Mouse (Mus musculus) G1E (cell line): ENCODE measurements around the gene R3hdm4. TPM values are rescaled to one million over a fixed set of nuclear protein-coding genes. Genes with fewer than 3 reads are reported as not detected.

Experiments
- ATAC-seq: 2 replicates; pipeline ENCODE4 v1.8.0; 2016; ENCODE audit warnings: mild to moderate bottlenecking; ENCODE audit not compliant: insufficient number of reproducible peaks, poor library complexity, low FRiP score, severe bottlenecking; ENCODE audit errors: extremely low read depth
- DNase-seq: peaks from one replicate; pipeline ENCODE4 v3.0.0; 2012; ENCODE audit warnings: low spot score
- H3K27me3 ChIP-seq: 2 replicates; pipeline ENCODE4 v1.6.1; 2012; ENCODE audit warnings: mild to moderate bottlenecking, low read length, inconsistent platforms; ENCODE audit not compliant: insufficient read depth
- H3K36me3 ChIP-seq: replicated peaks from 2 replicates; pipeline ENCODE3; 2012; ENCODE audit warnings: mild to moderate bottlenecking, inconsistent platforms
- H3K4me1 ChIP-seq: 2 replicates; pipeline ENCODE4 v1.6.1; 2012; ENCODE audit warnings: low read depth, low read length, inconsistent platforms, mixed read lengths; ENCODE audit not compliant: insufficient read depth
- H3K4me3 ChIP-seq: 2 replicates; pipeline ENCODE4 v1.5.1; 2012; ENCODE audit warnings: low read depth, mild to moderate bottlenecking, inconsistent platforms, low read length, moderate library complexity, mixed read lengths
- H3K9me3 ChIP-seq: replicated peaks from 2 replicates; pipeline ENCODE4 v1.6.1; 2012; ENCODE audit warnings: inconsistent platforms
- CTCF ChIP-seq: IDR thresholded peaks from 2 replicates; pipeline ENCODE4 v1.5.1; 2012; ENCODE audit warnings: low read depth, low read length, inconsistent platforms, mixed read lengths
- GATA1 ChIP-seq: IDR thresholded peaks from 2 replicates; pipeline ENCODE4 v1.6.1; 2012; ENCODE audit warnings: borderline replicate concordance, low read length, inconsistent platforms, mixed read lengths
- GATA2 ChIP-seq: IDR thresholded peaks from 2 replicates; pipeline ENCODE4 v1.6.1; 2012; ENCODE audit warnings: low read depth, low read length, inconsistent platforms, borderline replicate concordance
- POLR2AphosphoS5 ChIP-seq: IDR thresholded peaks from 2 replicates; pipeline ENCODE4 v1.6.1; 2012; ENCODE audit warnings: low read depth, low read length, inconsistent platforms; ENCODE audit not compliant: insufficient replicate concordance
- TAL1 ChIP-seq: conservative IDR thresholded peaks from 2 replicates; pipeline ENCODE4 v1.6.1; 2012; ENCODE audit warnings: low read depth, low read length, inconsistent platforms, mixed read lengths
- polyA plus RNA-seq: library from polyadenylated mRNA; stranded (reverse); fragments of >175 nt; gene quantifications from 2 replicates; pipeline ENCODE4 v1.2.3, GENCODE M21; 2012
- total RNA-seq, 2 experiments: library from RNA; stranded (forward) in 1 of 2; stranded (reverse) in 1 of 2; fragments of 200-1000 nt in 1 of 2; fragments of >200 nt in 1 of 2; fragmentation: Nextera tagmentation in 1 of 2; gene quantifications; 2 replicates each; pipeline ENCODE4 v1.2.3; 2014 to 2017

R3hdm4 gene
- total and polyA plus RNA-seq, 3 experiments: 35.8 to 203 (median 118) TPM

DNA sequence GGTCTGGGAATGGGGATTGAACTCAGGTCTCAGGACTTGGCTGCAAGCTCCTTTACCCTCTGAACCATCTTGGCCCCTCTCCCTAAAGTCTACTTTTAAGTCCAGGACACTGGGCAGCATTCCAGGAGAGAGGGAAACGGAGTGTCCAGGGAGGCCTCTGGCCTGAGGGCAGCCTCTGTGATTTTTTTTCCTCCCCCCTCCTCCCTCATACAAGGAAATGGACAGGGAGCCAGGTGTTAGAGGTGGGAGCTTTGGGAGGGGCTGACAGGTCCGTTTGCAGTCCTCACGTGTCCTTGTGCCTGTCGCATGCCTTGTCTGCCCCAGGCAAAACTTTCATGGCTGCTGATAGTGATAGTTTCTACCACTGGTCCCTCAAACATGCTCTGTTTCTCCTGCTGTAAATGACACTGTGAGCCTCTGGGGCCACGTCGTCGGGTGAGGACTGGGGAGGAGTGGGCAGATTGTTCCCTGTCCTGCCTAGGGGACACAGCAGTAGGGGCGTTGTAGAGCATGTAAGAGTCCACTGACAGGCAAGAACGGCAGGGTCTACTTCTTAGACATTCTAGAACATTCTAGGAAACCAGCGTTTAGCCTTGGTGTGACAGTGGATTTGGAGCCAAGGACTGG, 15.4 kb upstream of the R3hdm4 start:
- DNase-seq (no peak), ATAC-seq (no peak)
- Histone ChIP-seq H3K4me3 (no peak overlapping the region), H3K4me1 (peaks cover 96% of the 10 kb centered on the region), H3K27me3 (no peaks in the 10 kb centered on the region), H3K36me3 (peaks cover 100% of the 10 kb centered on the region), H3K9me3 (no peaks in the 10 kb centered on the region)
- TF ChIP-seq GATA2: no peak
- TF ChIP-seq GATA1: no peak
- no peak for TF ChIP-seq POLR2AphosphoS5
- no peak for TF ChIP-seq TAL1
- TF ChIP-seq CTCF: no peak

GRCm38 (mm10) chr10:79934794-79935569, 14.0 kb upstream of the R3hdm4 start:
- Histone ChIP-seq H3K4me1 (peaks cover 96% of the 10 kb centered on the region), H3K27me3 (no peaks in the 10 kb centered on the region), H3K36me3 (peaks cover 100% of the 10 kb centered on the region), H3K9me3 (no peaks in the 10 kb centered on the region), H3K4me3 (no peak overlapping the region)
- no peak for DNase-seq
- TF ChIP-seq TAL1: no peak
- no peak for TF ChIP-seq GATA1
- TF ChIP-seq GATA2: no peak
- TF ChIP-seq POLR2AphosphoS5: no peak
- no peak for TF ChIP-seq CTCF
- ATAC-seq: no peak; the same call in 1 of the 2 replicates

- Histone ChIP-seq H3K27me3 (no peaks in the 10 kb centered on the region), H3K9me3 (no peaks in the 10 kb centered on the region), H3K4me3 (peak overlapping the region; percentile 33; the same call in 1 of the 2 replicates), H3K36me3 (peaks cover 100% of the 10 kb centered on the region), H3K4me1 (peaks cover 96% of the 10 kb centered on the region)
- no peak for TF ChIP-seq GATA2
- TF ChIP-seq GATA1: no peak
- no peak for TF ChIP-seq TAL1
- no peak for TF ChIP-seq POLR2AphosphoS5
- ATAC-seq (no peak), DNase-seq (no peak)
Observed at GRCm38 (mm10) chr10:79934272-79934721, 13.3 kb upstream of the R3hdm4 start.

DNA sequence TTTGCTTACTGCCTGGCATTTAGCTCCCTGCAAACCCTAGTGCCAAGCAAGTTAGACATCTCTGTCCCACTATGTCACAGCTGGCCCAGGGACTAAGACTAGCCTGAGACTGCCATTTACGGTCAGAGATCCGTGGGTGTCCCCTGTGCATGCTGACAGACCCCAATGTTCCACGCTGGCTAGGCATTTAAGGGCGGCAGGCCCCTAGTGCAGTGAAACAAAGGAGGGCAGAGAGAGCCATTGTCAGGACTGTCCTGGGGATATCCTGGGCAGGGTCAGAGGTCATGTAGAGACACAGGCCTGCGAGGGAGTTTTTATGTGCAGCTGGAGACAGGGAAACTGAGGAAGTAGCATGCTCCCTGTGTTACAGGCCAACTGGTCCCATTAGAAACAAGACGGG, 12.9 kb upstream of the R3hdm4 start:
- TF ChIP-seq TAL1: no peak
- no peaks in the 10 kb centered on the region for H3K27me3 ChIP-seq
- ATAC-seq: no peak
- DNase-seq: no peak
- H3K4me1 ChIP-seq: peaks cover 96% of the 10 kb centered on the region
- no peak overlapping the region for H3K4me3 ChIP-seq
- peaks cover 98% of the 10 kb centered on the region for H3K36me3 ChIP-seq
- H3K9me3 ChIP-seq: no peaks in the 10 kb centered on the region

DNA sequence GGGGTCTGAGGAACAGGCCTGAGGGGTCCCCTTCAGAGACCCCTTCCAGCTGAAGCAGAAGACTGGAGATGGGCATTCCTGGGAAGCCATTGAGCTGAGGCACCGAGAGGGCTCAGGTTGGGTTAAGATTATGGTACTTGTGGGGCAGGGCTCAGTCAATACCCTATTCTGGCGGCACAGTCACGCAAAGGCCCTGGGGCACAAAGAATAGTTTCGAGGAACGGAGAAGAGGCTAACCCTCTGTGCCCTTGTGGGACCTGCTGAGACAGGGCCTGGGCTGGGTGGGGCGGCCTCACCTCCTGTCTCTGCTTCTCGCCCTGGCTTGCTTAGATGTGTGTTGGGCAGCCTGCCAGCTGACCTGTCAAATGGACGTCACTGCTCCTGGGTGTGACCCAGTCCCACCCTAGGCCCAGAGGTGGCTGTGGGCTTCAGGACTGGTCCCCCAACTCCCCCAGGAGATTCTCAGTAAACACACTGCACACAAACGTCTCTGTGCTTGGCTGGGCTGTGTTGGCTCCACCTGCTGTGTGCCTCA, 12.2 kb upstream of the R3hdm4 start:
- no peak overlapping the region for H3K4me3 ChIP-seq
- no peaks in the 10 kb centered on the region for H3K9me3 ChIP-seq
- peaks cover 94% of the 10 kb centered on the region for H3K4me1 ChIP-seq
- H3K36me3 ChIP-seq: peaks cover 91% of the 10 kb centered on the region
- TF ChIP-seq CTCF (no peak), GATA2 (no peak), GATA1 (no peak), TAL1 (no peak)
- ATAC-seq (no peak), DNase-seq (no peak)
- H3K27me3 ChIP-seq: no peaks in the 10 kb centered on the region

DNA sequence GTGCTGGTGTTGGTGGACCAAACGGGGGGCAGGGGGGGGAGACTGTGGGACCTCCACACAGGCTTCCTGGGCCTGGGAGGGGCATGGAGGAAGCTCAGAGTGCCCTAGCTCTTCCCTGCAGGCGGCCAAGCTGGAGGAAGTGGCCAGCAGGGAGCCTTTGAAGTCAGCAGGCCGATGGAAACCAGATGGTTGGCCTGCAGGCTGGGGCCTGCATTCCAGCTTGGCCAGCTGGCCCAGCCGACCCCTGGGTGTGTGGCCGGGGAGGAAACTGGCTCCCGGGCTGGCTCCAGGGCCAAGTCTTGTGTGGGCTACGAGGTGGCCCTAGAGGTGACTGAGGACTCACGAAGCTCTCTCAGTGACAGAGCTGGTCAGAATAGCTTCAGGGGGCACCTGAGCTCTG, 11.7 kb upstream of the R3hdm4 start:
- H3K36me3 ChIP-seq: peaks cover 86% of the 10 kb centered on the region

More for the DNA sequence above, 11.7 kb upstream of the R3hdm4 start:
- H3K27me3 ChIP-seq: no peaks in the 10 kb centered on the region
- no peak for DNase-seq
- peak overlapping the region; percentile 8; the same call in 1 of the 2 replicates for H3K4me3 ChIP-seq
- no peaks in the 10 kb centered on the region for H3K9me3 ChIP-seq
- no peak for ATAC-seq
- peaks cover 89% of the 10 kb centered on the region for H3K4me1 ChIP-seq
- TF ChIP-seq TAL1 (no peak), GATA2 (no peak), GATA1 (no peak), CTCF (no peak), POLR2AphosphoS5 (no peak)
